Mouse (Mus musculus) lung, postnatal 0 days (tissue): ENCODE measurements at regions not wholly inside any gene's neighbourhood (a gene's known extent, or its start where the extent isn't known, plus 50 kb on each side); places are given as distances from the start of the nearest gene placed in this dataset.

ENCODE experiments used
- CTCF ChIP-seq: IDR thresholded peaks from 2 replicates; pipeline ENCODE4 v1.5.1; 2016; ENCODE audit warnings: antibody characterized with exemption, mild to moderate bottlenecking
- EP300 ChIP-seq: IDR thresholded peaks from 2 replicates; pipeline ENCODE4 v1.6.1; 2016; ENCODE audit warnings: antibody characterized with exemption, mild to moderate bottlenecking, control low read depth

DNA sequence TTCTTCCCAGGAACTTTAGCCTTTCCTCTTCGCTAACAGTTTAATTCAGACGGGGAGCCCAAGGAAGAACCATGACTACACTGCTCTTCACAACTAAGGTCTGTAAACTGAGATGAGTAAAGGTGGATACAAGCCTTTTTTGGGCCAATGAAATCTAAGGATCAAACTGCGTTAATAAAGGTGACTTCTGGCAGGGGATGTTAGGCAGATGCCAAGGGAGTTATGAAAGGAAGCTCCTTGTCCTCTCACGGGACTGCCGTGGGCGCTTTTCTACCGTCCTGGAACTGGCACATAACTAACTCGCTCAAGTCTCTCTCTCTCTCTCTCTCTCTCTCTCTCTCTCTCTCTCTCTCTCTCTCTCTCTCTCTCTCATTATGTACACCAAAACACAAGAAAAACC, 175.7 kb downstream of the Tm2d1 start:
- no peak for TF ChIP-seq CTCF
- no peak for TF ChIP-seq EP300
